Mouse (Mus musculus): Measurements from ENCODE around the gene Tcte1. TPM values are rescaled to one million over a fixed set of nuclear protein-coding genes. Genes with fewer than 3 reads are reported as not detected.
A peak's percentile ranks its signal among the peaks of the same experiment; 100 is the strongest.

The Tcte1 gene
- polyA plus RNA-seq, 1 experiment from 2014 or later: not detected

- 46% methylated on average over 5 of the region's 5 CpGs for WGBS
- Histone ChIP-seq H3K9me3 (ENCODE audit: control insufficient read depth) (no peaks in the 10 kb centered on the region), H3K27ac (ENCODE audit: low read depth, low read length) (no peak overlapping the region), H3K36me3 (ENCODE audit: control insufficient read depth, insufficient read depth) (no peaks in the 10 kb centered on the region), H3K4me1 (replicated peaks; ENCODE audit: control insufficient read depth, insufficient read depth, low read length) (peaks cover 3% of the 10 kb centered on the region; the same call in 1 of the 2 replicates), H3K27me3 (replicated peaks; ENCODE audit: control insufficient read depth, insufficient read depth, low read length) (no peaks in the 10 kb centered on the region), H3K9ac (ENCODE audit: low read depth, low read length) (no peak overlapping the region), H3K4me3 (ENCODE audit: low read depth, low read length) (no peak overlapping the region), H3K4me2 (replicated peaks; ENCODE audit: low read depth) (no peak overlapping the region)
- no peak for ATAC-seq
- no peak for TF ChIP-seq CTCF (IDR thresholded peaks at IDR 0.05; ENCODE audit: low read depth)
Measured at GRCm38 (mm10) chr17:45578242-45578641, 55.0 kb downstream of the Tcte1 start.

DNA sequence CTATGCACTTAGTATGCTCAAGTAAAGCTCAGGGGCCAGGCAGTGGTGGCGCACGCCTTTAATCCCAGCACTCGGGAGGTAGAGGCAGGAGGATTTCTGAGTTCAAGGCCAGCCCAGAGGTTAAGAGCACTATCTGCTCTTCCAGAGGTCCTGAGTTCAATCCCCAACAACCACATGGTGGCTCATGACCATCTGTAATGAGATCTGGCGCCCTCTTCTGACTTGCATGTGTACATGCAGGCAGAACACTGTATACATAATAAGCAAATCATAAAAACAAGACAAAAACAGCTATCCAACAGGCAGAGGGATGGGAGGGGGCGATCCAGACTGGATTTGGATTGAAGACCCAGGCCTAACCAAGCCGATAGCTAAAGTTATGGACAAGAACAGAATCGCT, 55.6 kb downstream of the Tcte1 start:
- TF ChIP-seq CTCF (IDR thresholded peaks at IDR 0.05; ENCODE audit: low read depth): peak; percentile 80
- H3K4me2 ChIP-seq (replicated peaks; ENCODE audit: low read depth): no peak overlapping the region
- ATAC-seq: no peak
- peaks cover 3% of the 10 kb centered on the region; the same call in 1 of the 2 replicates for H3K4me1 ChIP-seq (replicated peaks; ENCODE audit: control insufficient read depth, insufficient read depth, low read length)
- WGBS: 76% methylated on average over 7 of the region's 7 CpGs
- no peak overlapping the region for H3K27ac ChIP-seq (ENCODE audit: low read depth, low read length)
- no peaks in the 10 kb centered on the region for H3K9me3 ChIP-seq (ENCODE audit: control insufficient read depth)
- no peak overlapping the region for H3K9ac ChIP-seq (ENCODE audit: low read depth, low read length)
- no peak overlapping the region for H3K4me3 ChIP-seq (ENCODE audit: low read depth, low read length)
- H3K36me3 ChIP-seq (ENCODE audit: control insufficient read depth, insufficient read depth): no peaks in the 10 kb centered on the region
- no peaks in the 10 kb centered on the region for H3K27me3 ChIP-seq (replicated peaks; ENCODE audit: control insufficient read depth, insufficient read depth, low read length)

DNA sequence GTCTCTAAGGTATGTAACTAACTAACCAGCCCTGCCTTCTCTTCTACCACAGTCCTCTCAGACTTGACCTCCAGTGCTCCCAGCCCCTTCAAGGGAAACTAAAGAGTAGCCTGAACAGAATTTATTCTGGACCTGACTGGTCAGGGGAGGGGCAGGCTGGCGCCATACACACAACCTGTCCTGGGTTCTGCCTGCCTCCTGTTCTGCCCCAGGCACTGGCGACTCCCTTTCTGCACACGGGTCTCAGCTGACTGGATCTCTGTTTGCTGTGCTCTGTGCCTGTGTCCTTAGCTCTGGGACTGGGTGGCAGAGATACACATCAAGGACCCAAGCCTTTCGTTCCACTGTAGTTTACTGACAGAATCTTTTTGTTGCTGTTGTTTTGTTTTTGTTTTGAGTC, 56.3 kb downstream of the Tcte1 start:
- no peak for TF ChIP-seq CTCF (IDR thresholded peaks at IDR 0.05; ENCODE audit: low read depth)
- Histone ChIP-seq H3K9me3 (ENCODE audit: control insufficient read depth) (no peaks in the 10 kb centered on the region), H3K9ac (ENCODE audit: low read depth, low read length) (no peak overlapping the region), H3K4me2 (replicated peaks; ENCODE audit: low read depth) (no peak overlapping the region), H3K27me3 (replicated peaks; ENCODE audit: control insufficient read depth, insufficient read depth, low read length) (no peaks in the 10 kb centered on the region), H3K27ac (ENCODE audit: low read depth, low read length) (no peak overlapping the region), H3K4me3 (ENCODE audit: low read depth, low read length) (no peak overlapping the region), H3K36me3 (ENCODE audit: control insufficient read depth, insufficient read depth) (no peaks in the 10 kb centered on the region), H3K4me1 (replicated peaks; ENCODE audit: control insufficient read depth, insufficient read depth, low read length) (peaks cover under 1% of the 10 kb centered on the region; the same call in 1 of the 2 replicates)
- 91% methylated on average over 4 of the region's 4 CpGs for WGBS
- ATAC-seq: no peak

DNA sequence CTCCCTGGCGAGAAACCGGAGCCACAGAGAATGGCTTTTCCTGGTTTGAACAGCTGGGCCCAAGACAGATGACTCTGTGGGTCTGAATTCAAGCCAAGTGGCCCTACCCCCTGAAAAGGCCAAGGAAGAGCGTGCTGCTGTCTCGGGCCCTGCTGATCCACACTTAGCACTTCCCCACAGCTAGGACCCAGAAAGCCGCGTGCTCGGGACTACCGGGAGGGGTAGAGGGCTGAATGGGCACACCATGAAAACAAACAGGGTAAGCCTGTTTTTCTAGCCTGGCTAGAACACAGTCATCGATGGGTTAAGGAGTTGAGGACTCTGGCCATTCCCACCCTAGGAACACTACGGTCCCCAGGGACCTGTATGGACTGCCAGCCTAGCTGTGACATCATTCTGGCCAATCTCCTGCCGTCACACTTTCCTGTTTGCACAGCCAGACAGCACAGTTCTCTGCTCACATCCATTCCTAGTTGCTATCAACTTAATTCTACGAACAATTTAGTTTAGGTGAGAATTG, 57.8 kb downstream of the Tcte1 start:
- Histone ChIP-seq H3K27me3 (replicated peaks; ENCODE audit: control insufficient read depth, insufficient read depth, low read length) (no peaks in the 10 kb centered on the region), H3K36me3 (ENCODE audit: control insufficient read depth, insufficient read depth) (no peaks in the 10 kb centered on the region), H3K27ac (ENCODE audit: low read depth, low read length) (0 out of 2 replicates have a peak overlapping the region, but pooled peaks have one; percentile 35), H3K9me3 (ENCODE audit: control insufficient read depth) (no peaks in the 10 kb centered on the region), H3K4me2 (replicated peaks; ENCODE audit: low read depth) (no peak overlapping the region), H3K4me1 (replicated peaks; ENCODE audit: control insufficient read depth, insufficient read depth, low read length) (no peaks in the 10 kb centered on the region), H3K9ac (ENCODE audit: low read depth, low read length) (no peak overlapping the region), H3K4me3 (ENCODE audit: low read depth, low read length) (no peak overlapping the region)
- peak; percentile 44; the same call in 1 of the 2 replicates for ATAC-seq
- 26% methylated on average over 12 of the region's 12 CpGs for WGBS
- TF ChIP-seq CTCF (IDR thresholded peaks at IDR 0.05; ENCODE audit: low read depth): no peak

DNA sequence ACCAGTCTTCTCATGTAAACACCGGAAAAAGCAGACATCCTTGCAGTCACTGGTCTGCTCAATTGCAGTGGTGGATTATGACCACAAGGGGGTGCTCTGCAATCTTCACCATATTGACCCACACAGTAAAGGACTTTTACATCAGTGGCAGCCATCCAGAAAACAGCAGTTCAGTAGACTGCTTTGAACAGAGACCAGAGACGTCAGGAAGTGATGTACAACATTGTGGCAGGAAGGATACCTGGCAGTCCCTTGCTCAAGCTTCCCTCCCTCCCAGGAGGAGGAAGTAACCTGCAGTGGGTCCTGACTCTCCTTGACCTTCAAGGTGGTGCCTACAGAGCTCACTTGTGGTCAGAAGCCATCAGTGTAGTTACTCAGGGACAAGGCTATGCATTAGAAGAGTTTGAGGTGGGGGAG, 58.3 kb downstream of the Tcte1 start:
- H3K27me3 ChIP-seq (replicated peaks; ENCODE audit: control insufficient read depth, insufficient read depth, low read length): no peaks in the 10 kb centered on the region
- TF ChIP-seq CTCF (IDR thresholded peaks at IDR 0.05; ENCODE audit: low read depth): peak; percentile 95
- ATAC-seq: peak; percentile 12; the same call in 1 of the 2 replicates
- H3K27ac ChIP-seq (ENCODE audit: low read depth, low read length): no peak overlapping the region
- no peak overlapping the region for H3K4me2 ChIP-seq (replicated peaks; ENCODE audit: low read depth)
- H3K9ac ChIP-seq (ENCODE audit: low read depth, low read length): no peak overlapping the region
- no peak overlapping the region for H3K4me3 ChIP-seq (ENCODE audit: low read depth, low read length)
- no peaks in the 10 kb centered on the region for H3K9me3 ChIP-seq (ENCODE audit: control insufficient read depth)
- 1% methylated on average over 2 of the region's 2 CpGs for WGBS
- no peaks in the 10 kb centered on the region for H3K36me3 ChIP-seq (ENCODE audit: control insufficient read depth, insufficient read depth)
- H3K4me1 ChIP-seq (replicated peaks; ENCODE audit: control insufficient read depth, insufficient read depth, low read length): no peaks in the 10 kb centered on the region

DNA sequence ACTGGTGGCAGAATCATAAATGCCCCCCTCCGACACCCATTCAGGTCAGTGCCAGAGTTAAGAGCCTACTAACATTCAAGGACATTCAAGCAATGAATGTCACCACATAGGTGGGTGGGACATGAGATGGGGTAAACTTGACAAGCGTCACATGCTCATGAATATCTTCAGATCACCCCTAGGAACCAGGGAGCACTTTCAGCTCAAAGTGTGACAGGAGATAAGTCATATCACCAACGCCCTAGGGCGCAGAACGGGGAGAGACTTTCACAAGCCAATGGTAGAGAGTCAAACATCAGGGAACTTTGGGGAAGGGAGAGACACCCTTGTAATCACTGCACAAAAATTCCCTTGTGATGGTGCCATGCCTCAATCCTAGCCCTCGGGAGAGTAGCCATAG, 59.0 kb downstream of the Tcte1 start:
- no peak for ATAC-seq
- no peak overlapping the region for H3K9ac ChIP-seq (ENCODE audit: low read depth, low read length)

More for the DNA sequence above, 59.0 kb downstream of the Tcte1 start:
- peaks cover 5% of the 10 kb centered on the region; the same call in 1 of the 2 replicates for H3K36me3 ChIP-seq (ENCODE audit: control insufficient read depth, insufficient read depth)
- no peak overlapping the region for H3K27ac ChIP-seq (ENCODE audit: low read depth, low read length)
- no peaks in the 10 kb centered on the region for H3K9me3 ChIP-seq (ENCODE audit: control insufficient read depth)
- H3K27me3 ChIP-seq (replicated peaks; ENCODE audit: control insufficient read depth, insufficient read depth, low read length): no peaks in the 10 kb centered on the region
- no peaks in the 10 kb centered on the region for H3K4me1 ChIP-seq (replicated peaks; ENCODE audit: control insufficient read depth, insufficient read depth, low read length)
- no peak overlapping the region for H3K4me2 ChIP-seq (replicated peaks; ENCODE audit: low read depth)
- WGBS: 85% methylated on average over 6 of the region's 6 CpGs
- TF ChIP-seq CTCF (IDR thresholded peaks at IDR 0.05; ENCODE audit: low read depth): no peak
- H3K4me3 ChIP-seq (ENCODE audit: low read depth, low read length): no peak overlapping the region

Measured in intestine, postnatal 0 days (tissue).